Mouse (Mus musculus) frontal cortex, postnatal 36 days (tissue): ENCODE measurements at regions not wholly inside any gene's neighbourhood (a gene's known extent, or its start where the extent isn't known, plus 50 kb on each side); places are given as distances from the start of the nearest gene placed in this dataset.
"Not testable (repeated sequence)": the region's sequence is repeated elsewhere in the genome, so short reads cannot be mapped to it uniquely, and the experiment has no call there.

Experiments used
- DNase-seq, 2 experiments: peaks; one replicate each; pipeline ENCODE4 v3.0.0; 2022; ENCODE audit warnings: low spot score in 2 of 2

- not testable (repeated sequence) for DNase-seq
Measured at GRCm38 (mm10) chr13:19300320-19301011, 95.1 kb downstream of the Stard3nl start.

- no peak for DNase-seq
Measured at GRCm38 (mm10) chr13:19296325-19296724, 99.3 kb downstream of the Stard3nl start.

GRCm38 (mm10) chr13:19293041-19293440 lies 102.6 kb downstream of the Stard3nl start:
- no peak for DNase-seq

GRCm38 (mm10) chr13:19283161-19283560 lies 112.4 kb downstream of the Stard3nl start:
- no peak for DNase-seq

GRCm38 (mm10) chr13:19272548-19273295 lies 122.9 kb downstream of the Stard3nl start:
- not testable (repeated sequence) for DNase-seq

- not testable (repeated sequence) for DNase-seq
Measured at GRCm38 (mm10) chr13:19264996-19265395, 130.6 kb downstream of the Stard3nl start.

GRCm38 (mm10) chr13:19246558-19246957 lies 149.0 kb downstream of the Stard3nl start:
- DNase-seq: not testable (repeated sequence)

GRCm38 (mm10) chr13:19242580-19242979 lies 153.0 kb downstream of the Stard3nl start:
- not testable (repeated sequence) for DNase-seq

GRCm38 (mm10) chr13:19236340-19236739 lies 159.3 kb downstream of the Stard3nl start:
- peak in 1 of 2 experiments; percentile 24 for DNase-seq

GRCm38 (mm10) chr13:19234700-19235374 lies 160.8 kb downstream of the Stard3nl start:
- DNase-seq: no peak

- DNase-seq: not testable (repeated sequence)
Measured at GRCm38 (mm10) chr13:19220004-19220403, 175.6 kb downstream of the Stard3nl start.

- DNase-seq: not testable (repeated sequence)
Measured at GRCm38 (mm10) chr13:19219383-19219991, 176.1 kb downstream of the Stard3nl start.

- DNase-seq: no peak
Measured at GRCm38 (mm10) chr13:19204669-19205068, 190.9 kb downstream of the Stard3nl start.

GRCm38 (mm10) chr13:19202320-19202719 lies 193.3 kb downstream of the Stard3nl start:
- not testable (repeated sequence) for DNase-seq
